Mouse (Mus musculus) kidney, adult 8-10 months (tissue): ENCODE data around the gene Gm14444.
"Not testable (repeated sequence)": the region's sequence is repeated elsewhere in the genome, so short reads cannot be mapped to it uniquely, and the experiment has no call there.

ENCODE experiments used
- DNase-seq, 2 experiments: peaks; one replicate each; pipeline ENCODE4 v3.0.0; 2022

Gm14444 gene

DNA sequence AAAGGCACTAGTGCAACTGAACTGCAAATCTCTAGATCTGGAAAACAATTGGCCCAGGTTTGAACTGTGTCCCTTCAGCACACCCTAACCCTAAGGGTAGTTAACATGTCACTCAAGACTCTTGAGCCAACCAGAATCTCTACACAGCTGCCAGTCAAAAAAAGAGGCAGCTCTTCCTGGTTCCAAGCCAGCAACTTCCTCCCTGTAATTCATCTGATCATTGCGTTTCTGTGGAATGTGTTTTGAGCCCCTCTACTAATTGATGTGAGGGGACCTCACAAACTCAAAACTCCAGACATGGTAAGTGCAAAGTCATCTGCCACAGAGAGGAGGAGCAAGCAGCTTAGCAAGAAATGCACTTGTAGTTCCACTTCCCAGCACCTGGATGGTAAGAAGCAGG is at the start of gene Gm14444:
TSS of gene Gm14444 (plus strand) at position 220 of the 400 bp plus-strand sequence.
- DNase-seq = not testable (repeated sequence)

DNA sequence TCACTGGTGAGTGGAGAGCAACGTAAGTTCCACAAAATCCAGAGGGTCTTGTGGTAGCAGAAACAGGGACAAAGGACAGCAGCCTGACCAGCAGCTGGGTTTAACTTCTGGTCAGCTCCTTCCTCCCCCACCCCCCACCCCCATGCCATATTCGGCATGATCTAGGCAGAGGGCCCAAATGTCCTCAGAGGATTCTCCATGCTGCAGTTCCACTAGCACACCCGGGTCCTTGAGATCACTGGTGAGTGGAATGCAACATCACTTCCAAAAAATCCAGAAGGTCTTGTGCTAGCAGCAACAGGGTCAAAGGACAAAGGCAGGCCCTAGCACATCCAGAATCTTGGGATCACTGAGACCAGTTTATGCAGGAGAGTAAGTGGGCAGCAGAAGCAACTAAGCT is 44.6 kb upstream of the Gm14444 start:
- DNase-seq = peak; percentile 10 to 34

DNA sequence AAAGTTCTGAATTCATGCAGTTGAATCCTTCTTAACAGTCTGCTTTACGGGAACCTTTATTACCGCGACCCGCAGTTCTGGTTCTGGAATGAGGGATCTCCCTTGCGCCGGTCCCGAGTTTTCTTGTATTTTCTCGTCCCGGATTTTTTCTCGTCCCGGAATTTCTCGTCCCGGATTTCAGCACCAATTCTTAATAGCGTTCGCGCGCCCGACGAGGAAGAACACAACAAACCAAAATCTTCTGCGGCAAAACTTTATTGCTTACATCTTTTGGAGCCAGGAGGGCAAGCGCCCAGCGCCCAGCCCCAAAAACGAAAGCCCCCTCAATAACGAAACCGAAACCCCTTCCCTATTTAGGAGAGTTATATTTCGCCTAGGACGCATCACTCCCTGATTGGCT is 34.2 kb downstream of the Gm14444 start:
- DNase-seq = not testable (repeated sequence)

DNA sequence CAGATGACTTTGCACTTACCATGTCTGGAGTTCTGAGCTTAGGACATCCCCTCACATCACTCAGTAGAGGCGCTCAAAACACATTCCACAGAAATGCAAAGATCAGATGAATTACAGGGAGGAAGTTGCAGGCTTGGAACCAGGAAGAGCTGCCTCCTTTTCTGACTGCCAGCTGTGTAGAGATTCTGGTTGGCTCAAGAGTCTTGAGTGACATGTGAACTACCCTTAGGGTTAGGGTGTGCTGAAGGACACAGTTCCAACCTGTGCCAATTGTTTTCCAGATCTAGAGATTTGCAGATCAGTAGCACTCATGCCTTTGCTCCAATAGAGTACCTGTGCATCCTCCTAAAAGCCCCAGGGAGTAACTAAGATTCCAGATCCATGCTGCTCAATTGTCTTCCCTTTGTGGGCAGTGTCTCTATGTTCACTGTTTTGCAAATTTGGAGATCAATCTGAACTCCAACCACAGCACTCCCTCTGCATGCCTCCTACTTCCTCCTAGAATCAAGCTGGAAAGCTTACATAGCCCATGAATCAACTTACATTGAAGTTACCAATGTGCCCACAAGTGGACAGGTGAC is 57.7 kb downstream of the Gm14444 start, which contains the start of gene Gm14393:
TSS of gene Gm14393 (minus strand) at position 101 of the 581 bp plus-strand sequence.
- not testable (repeated sequence) for DNase-seq
